Mouse (Mus musculus): ENCODE results near the gene Eya4.

Eya4 gene

DNA sequence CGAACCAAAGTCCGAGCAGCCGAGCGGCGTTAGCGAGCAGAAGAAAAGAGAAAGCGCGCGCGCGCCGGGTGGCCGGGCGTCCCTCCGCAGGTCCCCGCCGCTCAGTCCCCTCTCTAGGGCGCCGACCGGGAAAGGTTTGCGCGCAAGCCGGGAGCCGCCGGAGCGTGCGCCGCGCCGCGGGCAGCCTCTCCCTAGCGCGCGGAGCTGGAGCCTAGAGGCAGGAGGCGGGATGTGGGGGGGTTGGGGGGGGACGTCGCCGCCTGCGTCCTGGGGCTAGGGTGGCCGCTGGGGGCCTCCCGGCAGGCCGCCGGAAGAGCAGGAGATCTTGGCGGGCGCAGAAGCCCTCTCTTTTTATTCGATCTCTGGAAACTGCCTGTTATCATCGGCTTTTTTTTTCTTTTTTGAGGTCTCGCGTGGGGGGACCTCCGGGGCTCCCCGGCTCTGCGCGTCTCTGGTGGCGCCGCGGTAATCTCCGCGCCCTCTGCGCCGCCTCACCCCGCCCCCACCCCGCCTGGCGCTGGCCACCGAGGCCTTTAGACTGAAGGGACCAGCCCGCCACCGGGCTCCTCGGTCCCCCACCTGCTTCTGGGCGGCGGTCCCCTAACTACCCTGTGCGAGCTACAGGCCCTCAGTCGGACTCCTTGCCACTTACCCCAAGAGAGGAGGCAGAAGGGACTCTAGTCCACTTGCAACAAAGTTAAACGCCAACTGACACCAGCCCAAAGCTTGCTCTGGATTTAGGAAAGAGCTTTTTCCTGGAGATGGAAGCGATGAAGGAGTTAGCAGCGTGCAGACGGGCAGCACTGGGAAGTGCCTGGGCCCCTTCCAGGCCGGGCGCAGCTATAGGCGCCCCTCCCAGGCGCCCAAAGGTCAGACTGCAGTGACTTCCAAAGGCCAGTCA, at the start of gene Eya4:
Eya4 (minus strand) TSS at position 776 of the 901 bp plus-strand sequence.
- DNase-seq (ENCODE audit: low read depth, low spot score): no peak

GRCm38 (mm10) chr10:23395399-23395798, 44.8 kb upstream of the Eya4 start:
- DNase-seq (ENCODE audit: low read depth, low spot score): no peak

- no peak for DNase-seq (ENCODE audit: low read depth, low spot score)
These were observed 44.1 kb upstream of the Eya4 start for GRCm38 (mm10) chr10:23394556-23395245.

DNA sequence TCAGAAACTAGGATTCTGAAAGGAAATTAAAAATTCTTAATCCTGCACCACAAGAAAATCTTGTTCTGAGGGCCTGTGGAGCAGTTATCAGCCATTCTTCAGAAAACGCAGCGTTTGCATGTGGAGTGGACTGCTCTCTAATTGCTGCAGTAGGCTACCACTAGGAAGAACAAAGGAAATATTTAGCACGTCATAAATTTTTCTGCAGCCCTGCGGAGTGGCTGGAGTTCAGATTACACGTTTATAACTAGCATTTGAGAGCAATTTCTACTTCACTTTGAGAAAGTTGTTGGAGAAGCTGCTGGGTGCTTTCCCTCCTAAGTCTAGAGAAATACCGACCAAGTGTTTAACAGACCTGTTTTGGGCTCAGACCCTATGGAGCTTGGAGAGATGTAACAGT, 43.6 kb upstream of the Eya4 start:
- DNase-seq (ENCODE audit: low read depth, low spot score): no peak

GRCm38 (mm10) chr10:23363866-23364265, 13.3 kb upstream of the Eya4 start:
- no peak for DNase-seq (ENCODE audit: low read depth, low spot score)

GRCm38 (mm10) chr10:23349392-23350010, 1.1 kb downstream of the Eya4 start:
- DNase-seq (ENCODE audit: low read depth, low spot score): no peak

GRCm38 (mm10) chr10:23348893-23349391, 1.6 kb downstream of the Eya4 start:
- no peak for DNase-seq (ENCODE audit: low read depth, low spot score)

- DNase-seq (ENCODE audit: low read depth, low spot score): no peak
These were observed 2.3 kb downstream of the Eya4 start for GRCm38 (mm10) chr10:23348101-23348892.

- no peak for DNase-seq (ENCODE audit: low read depth, low spot score)
These were observed 13.3 kb downstream of the Eya4 start for GRCm38 (mm10) chr10:23337250-23337649.

- no peak for DNase-seq (ENCODE audit: low read depth, low spot score)
These were observed 17.8 kb downstream of the Eya4 start for GRCm38 (mm10) chr10:23332768-23333167.

DNA sequence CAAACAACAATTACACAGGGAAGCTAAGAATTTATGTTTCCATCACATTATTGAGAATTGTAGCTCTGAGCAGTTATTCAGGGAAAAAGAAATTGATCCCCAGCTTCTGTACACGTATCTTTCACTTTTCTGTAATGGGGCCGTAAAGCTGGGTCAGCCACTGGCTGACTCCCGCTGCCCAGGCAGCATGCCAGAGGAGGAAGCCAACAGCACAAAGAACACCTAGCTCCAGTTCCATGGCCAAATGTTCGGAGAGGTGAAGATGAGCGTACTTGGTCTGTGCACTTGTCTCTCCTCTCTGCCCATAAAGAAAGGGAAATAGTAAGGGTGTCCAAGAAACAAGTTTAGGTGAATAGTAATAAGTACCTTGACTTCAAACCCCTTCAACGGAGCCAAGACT, 22.9 kb downstream of the Eya4 start:
- DNase-seq (ENCODE audit: low read depth, low spot score): no peak

DNA sequence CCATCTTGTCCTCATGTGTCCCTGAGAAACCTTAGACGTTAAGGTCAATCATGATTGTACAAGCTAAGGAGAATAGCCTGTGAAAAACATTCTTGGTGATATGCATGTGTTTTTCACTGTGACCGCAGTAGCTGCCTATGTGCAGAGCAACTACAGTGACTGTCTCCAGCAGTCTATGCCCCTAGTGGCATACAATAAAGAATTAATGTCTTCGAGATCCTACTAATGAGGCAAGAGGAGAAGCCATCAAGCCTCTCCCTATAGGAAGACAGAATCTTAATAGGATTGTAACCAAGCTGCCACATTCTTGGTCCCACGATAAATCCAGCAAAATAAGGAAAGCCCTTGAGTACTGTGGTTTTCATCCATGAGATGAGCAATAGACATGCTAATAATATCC, 28.3 kb downstream of the Eya4 start:
- no peak for DNase-seq (ENCODE audit: low read depth, low spot score)

GRCm38 (mm10) chr10:23295616-23296015, 55.0 kb downstream of the Eya4 start:
- DNase-seq (ENCODE audit: low read depth, low spot score): no peak

DNA sequence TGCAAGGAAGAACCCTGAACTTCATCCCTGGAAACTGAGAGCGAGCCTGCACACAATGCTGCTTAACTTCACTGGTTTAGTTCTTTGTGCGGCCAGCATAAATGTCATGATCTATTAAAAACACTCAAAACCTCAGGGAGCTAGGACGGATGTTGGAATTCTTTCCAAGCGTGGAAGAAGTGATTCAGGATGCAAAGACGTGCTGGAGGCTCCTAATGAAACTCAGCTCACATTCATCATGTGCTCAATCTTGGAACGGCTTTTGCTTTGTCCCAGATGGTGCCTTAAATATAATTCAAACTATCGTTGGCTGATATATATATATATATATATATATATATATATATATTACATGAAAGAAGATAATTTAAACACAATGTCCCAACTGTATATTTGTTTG, 58.1 kb downstream of the Eya4 start:
- DNase-seq (ENCODE audit: low read depth, low spot score): no peak

DNA sequence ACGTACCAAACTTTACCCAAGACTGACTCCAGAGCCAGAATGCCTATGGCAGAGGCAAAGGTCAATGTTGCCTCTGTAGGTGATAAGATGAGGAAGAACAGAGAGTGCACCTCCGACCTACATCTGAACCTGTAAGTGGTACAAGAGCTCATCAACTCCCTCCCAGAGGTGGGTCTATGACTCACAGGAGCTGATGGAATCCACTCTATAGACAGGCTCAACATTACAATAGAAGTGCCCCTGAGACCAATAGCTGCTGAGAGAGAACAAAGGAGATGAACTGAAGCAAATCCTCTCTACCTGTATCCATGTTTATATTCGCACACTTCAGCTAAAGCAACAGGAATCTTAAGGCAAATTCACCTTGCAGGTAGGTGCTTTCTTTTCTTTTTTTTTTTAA, 73.2 kb downstream of the Eya4 start:
- no peak for DNase-seq (ENCODE audit: low read depth, low spot score)

GRCm38 (mm10) chr10:23271050-23271621, 79.5 kb downstream of the Eya4 start:
- DNase-seq (ENCODE audit: low read depth, low spot score): no peak

DNA sequence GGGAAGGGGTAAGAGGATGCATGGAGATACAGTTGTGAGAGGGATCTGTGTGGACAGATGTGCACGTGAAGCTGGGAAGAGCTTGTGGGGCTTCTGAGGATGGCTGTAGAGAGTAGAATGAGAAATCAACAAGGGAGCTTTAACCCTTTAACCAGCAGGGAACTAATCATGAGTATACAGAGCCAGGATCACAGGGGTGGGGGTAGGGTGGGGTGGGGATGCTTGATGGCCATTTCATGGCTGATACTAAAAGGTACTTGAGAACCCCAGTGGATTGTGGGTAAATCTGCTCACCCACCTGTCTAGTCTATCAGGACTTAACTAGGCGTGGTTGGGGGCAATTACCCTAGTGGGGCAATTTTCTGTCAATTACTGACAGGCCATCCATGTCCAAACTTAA, 80.1 kb downstream of the Eya4 start:
- DNase-seq (ENCODE audit: low read depth, low spot score): no peak

- no peak for DNase-seq (ENCODE audit: low read depth, low spot score)
These were observed 98.4 kb downstream of the Eya4 start for GRCm38 (mm10) chr10:23252180-23252579.

- DNase-seq (ENCODE audit: low read depth, low spot score): no peak
These were observed 104.1 kb downstream of the Eya4 start for GRCm38 (mm10) chr10:23246485-23246884.

- no peak for DNase-seq (ENCODE audit: low read depth, low spot score)
These were observed 113.7 kb downstream of the Eya4 start for GRCm38 (mm10) chr10:23236918-23237317.

DNA sequence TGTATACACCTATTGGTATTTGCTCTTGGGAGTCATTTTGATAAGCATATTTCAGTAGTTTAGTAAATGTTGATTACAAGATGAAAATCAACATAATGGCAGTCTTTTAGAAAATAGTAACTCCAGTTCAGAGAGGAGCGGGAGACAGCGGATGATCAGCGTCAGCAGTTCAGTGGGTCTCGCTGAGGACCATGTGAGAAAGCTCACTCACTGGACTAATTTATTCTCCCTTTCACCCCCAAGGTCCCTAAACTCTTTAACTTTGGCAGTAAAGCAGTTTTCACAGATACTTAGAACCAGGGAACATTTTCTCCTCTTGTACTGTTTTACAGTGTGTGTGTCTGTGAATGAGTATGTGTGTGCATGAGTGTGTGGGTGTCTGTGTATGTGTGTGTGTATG, 115.2 kb downstream of the Eya4 start:
- DNase-seq (ENCODE audit: low read depth, low spot score): no peak

Data from retina, postnatal 7 days (tissue).